Mouse (Mus musculus) CH12.LX (cell line): ENCODE measurements at regions not wholly inside any gene's neighbourhood (a gene's known extent, or its start where the extent isn't known, plus 50 kb on each side); places are given as distances from the start of the nearest gene placed in this dataset.

ENCODE experiments used
- DNase-seq: peaks from one replicate; pipeline ENCODE4 v3.0.0-alpha.2; 2013; ENCODE audit errors: extremely low read depth
- H3K27ac ChIP-seq: 2 replicates; pipeline ENCODE4 v1.5.1; 2012; ENCODE audit warnings: low read depth, mild to moderate bottlenecking, control low read depth, moderate library complexity; ENCODE audit not compliant: insufficient read depth
- H3K27me3 ChIP-seq: replicated peaks from 2 replicates; pipeline ENCODE3; 2012; ENCODE audit warnings: inconsistent platforms
- H3K36me3 ChIP-seq, 2 experiments: replicated peaks in 1 of 2; 2 replicates each; pipeline versions ENCODE3 to v1.6.1; 2012; ENCODE audit warnings: inconsistent platforms in 1 of 2, low read length in 1 of 2, mild to moderate bottlenecking in 1 of 2, mixed read lengths in 1 of 2, moderate library complexity in 1 of 2; ENCODE audit not compliant: control insufficient read depth in 1 of 2, insufficient read depth in 1 of 2
- H3K4me1 ChIP-seq, 2 experiments: 2 replicates each; pipeline ENCODE4 v1.6.1; 2012; ENCODE audit warnings: inconsistent platforms in 1 of 2, moderate library complexity in 1 of 2; ENCODE audit not compliant: insufficient read depth in 2 of 2, control insufficient read depth in 1 of 2
- H3K4me2 ChIP-seq: 2 replicates; pipeline ENCODE4 v1.6.1; 2012; ENCODE audit warnings: low read depth, mild to moderate bottlenecking, control low read depth; ENCODE audit not compliant: poor library complexity, insufficient read depth, severe bottlenecking
- H3K4me3 ChIP-seq, 3 experiments: fragments of 150-350 bp in 1 of 3; sonication (generic) in 1 of 3; replicated peaks in 1 of 3; 2 replicates each; pipeline versions ENCODE3 to v1.5.1; 2011 to 2012; ENCODE audit warnings: low read depth in 2 of 3, low read length in 2 of 3, mild to moderate bottlenecking in 2 of 3, moderate library complexity in 2 of 3, control low read depth in 1 of 3, improper control_type of control experiment in 1 of 3, inconsistent platforms in 1 of 3, mixed read lengths in 1 of 3; ENCODE audit not compliant: poor library complexity in 1 of 3
- H3K79me2 ChIP-seq: replicated peaks from 2 replicates; pipeline ENCODE4 v1.6.1; 2012; ENCODE audit warnings: mild to moderate bottlenecking, moderate library complexity; ENCODE audit not compliant: control insufficient read depth, poor library complexity, insufficient read depth, severe bottlenecking; ENCODE audit errors: extremely low read depth
- H3K9ac ChIP-seq: 2 replicates; pipeline ENCODE4 v1.6.1; 2012; ENCODE audit warnings: low read depth, mild to moderate bottlenecking, control low read depth, moderate library complexity; ENCODE audit not compliant: insufficient read depth
- H3K9me3 ChIP-seq: replicated peaks from 2 replicates; pipeline ENCODE3; 2012; ENCODE audit warnings: low read length, inconsistent platforms, mixed read lengths
- BHLHE40 ChIP-seq: IDR thresholded peaks from 2 replicates; pipeline ENCODE4 v1.6.1; 2011; ENCODE audit warnings: mild to moderate bottlenecking, low read depth, low read length, improper control_type of control experiment
- CHD2 ChIP-seq: IDR thresholded peaks from 2 replicates; pipeline ENCODE4 v1.6.1; 2011; ENCODE audit warnings: low read length, improper control_type of control experiment
- CTCF ChIP-seq, 2 experiments: IDR thresholded peaks in 1 of 2; conservative IDR thresholded peaks in 1 of 2; 2 replicates each; pipeline ENCODE4 v1.5.1; 2011 to 2012; ENCODE audit warnings: low read depth in 2 of 2, low read length in 2 of 2, improper control_type of control experiment in 1 of 2, inconsistent platforms in 1 of 2, mild to moderate bottlenecking in 1 of 2, moderate library complexity in 1 of 2
- E2F4 ChIP-seq: IDR thresholded peaks from 2 replicates; pipeline ENCODE4 v1.6.1; 2011; ENCODE audit warnings: low read depth, low read length, improper control_type of control experiment; ENCODE audit not compliant: insufficient replicate concordance
- ETS1 ChIP-seq: conservative IDR thresholded peaks from 2 replicates; pipeline ENCODE4 v1.6.1; 2012; ENCODE audit warnings: low read depth, mild to moderate bottlenecking, inconsistent platforms, low read length, improper control_type of control experiment, moderate library complexity
- GABPA ChIP-seq: IDR thresholded peaks from 2 replicates; pipeline ENCODE4 v1.6.1; 2012; ENCODE audit warnings: low read depth, low read length, improper control_type of control experiment, inconsistent platforms; ENCODE audit not compliant: insufficient replicate concordance
- HCFC1 ChIP-seq: IDR thresholded peaks from 2 replicates; pipeline ENCODE4 v1.6.1; 2012; ENCODE audit warnings: low read depth, mild to moderate bottlenecking, inconsistent platforms, low read length, improper control_type of control experiment
- IRF4 ChIP-seq: IDR thresholded peaks from 2 replicates; pipeline ENCODE4 v1.6.1; 2014; ENCODE audit warnings: low read depth, mild to moderate bottlenecking, inconsistent platforms, low read length, improper control_type of control experiment
- JUND ChIP-seq: conservative IDR thresholded peaks from 2 replicates; pipeline ENCODE4 v1.6.1; 2011; ENCODE audit warnings: low read depth, low read length, improper control_type of control experiment
- KAT2A ChIP-seq: IDR thresholded peaks from 2 replicates; pipeline ENCODE4 v1.6.1; 2012; ENCODE audit warnings: low read length, improper control_type of control experiment, inconsistent platforms; ENCODE audit not compliant: insufficient replicate concordance
- MAFK ChIP-seq: IDR thresholded peaks from 2 replicates; pipeline ENCODE4 v1.6.1; 2011; ENCODE audit warnings: low read length, improper control_type of control experiment; ENCODE audit not compliant: insufficient replicate concordance
- MAX ChIP-seq: IDR thresholded peaks from 2 replicates; pipeline ENCODE4 v1.6.1; 2011; ENCODE audit warnings: low read length, improper control_type of control experiment
- MAZ ChIP-seq: IDR thresholded peaks from 2 replicates; pipeline ENCODE4 v1.6.1; 2012; ENCODE audit warnings: low read depth, mild to moderate bottlenecking, inconsistent platforms, low read length, improper control_type of control experiment, moderate library complexity
- MEF2A ChIP-seq: IDR thresholded peaks from 2 replicates; pipeline ENCODE4 v1.6.1; 2014; ENCODE audit warnings: low read depth, mild to moderate bottlenecking, inconsistent platforms, low read length, improper control_type of control experiment, borderline replicate concordance
- MYC ChIP-seq: IDR thresholded peaks from 2 replicates; pipeline ENCODE4 v1.6.1; 2011; ENCODE audit warnings: low read depth, mild to moderate bottlenecking, improper control_type of control experiment, low read length
- NELFE ChIP-seq: IDR thresholded peaks from 2 replicates; pipeline ENCODE4 v1.6.1; 2011; ENCODE audit warnings: low read depth, low read length, improper control_type of control experiment
- NRF1 ChIP-seq: IDR thresholded peaks from 2 replicates; pipeline ENCODE4 v1.6.1; 2014; ENCODE audit warnings: low read depth, mild to moderate bottlenecking, inconsistent platforms, low read length, improper control_type of control experiment, moderate library complexity
- POLR2AphosphoS2 ChIP-seq: IDR thresholded peaks from 2 replicates; pipeline ENCODE4 v1.6.1; 2011; ENCODE audit warnings: low read depth, low read length, improper control_type of control experiment
- RAD21 ChIP-seq: IDR thresholded peaks from 2 replicates; pipeline ENCODE4 v1.6.1; 2011; ENCODE audit warnings: low read depth, mild to moderate bottlenecking, low read length, improper control_type of control experiment, moderate library complexity
- RCOR1 ChIP-seq: conservative IDR thresholded peaks from 2 replicates; pipeline ENCODE4 v1.6.1; 2012; ENCODE audit warnings: low read depth, mild to moderate bottlenecking, inconsistent platforms, low read length, improper control_type of control experiment
- SMC3 ChIP-seq: IDR thresholded peaks from 2 replicates; pipeline ENCODE4 v1.6.1; 2011; ENCODE audit warnings: low read depth, low read length, improper control_type of control experiment
- TBP ChIP-seq: conservative IDR thresholded peaks from 2 replicates; pipeline ENCODE4 v1.6.1; 2011; ENCODE audit warnings: low read depth, low read length, improper control_type of control experiment
- USF1 ChIP-seq: IDR thresholded peaks from 2 replicates; pipeline ENCODE4 v1.6.1; 2014; ENCODE audit warnings: low read depth, mild to moderate bottlenecking, inconsistent platforms, low read length, improper control_type of control experiment
- USF2 ChIP-seq: conservative IDR thresholded peaks from 2 replicates; pipeline ENCODE4 v1.6.1; 2011; ENCODE audit warnings: low read depth, low read length, improper control_type of control experiment
- ZKSCAN1 ChIP-seq: IDR thresholded peaks from 2 replicates; pipeline ENCODE4 v1.6.1; 2012; ENCODE audit warnings: low read depth, inconsistent platforms, low read length, improper control_type of control experiment, borderline replicate concordance
- ZMIZ1 ChIP-seq: IDR thresholded peaks from 2 replicates; pipeline ENCODE4 v1.6.1; 2012; ENCODE audit warnings: low read depth, mild to moderate bottlenecking, inconsistent platforms, low read length, improper control_type of control experiment
- dilution Hi-C: fragments of 300-500 bp; cut with MboI; formaldehyde crosslinking; loops from 2 replicates; pipeline ENCODE4 v1.14.3; 2020; ENCODE audit warnings: low sequenced_read_pairs; ENCODE audit not compliant: extremely low pct_unique_long_range_greater_than_20kb, extremely low pct_ligation_motif_present
- in situ Hi-C: fragments of 300-500 bp; cut with MboI; formaldehyde crosslinking; loops from 3 replicates; pipeline ENCODE4 v1.14.3; 2019; ENCODE audit warnings: low sequenced_read_pairs, low pct_ligation_motif_present, low pct_unique_long_range_greater_than_20kb, mixed read lengths

- Histone ChIP-seq H3K27me3 (peaks cover 17% of the 10 kb centered on the region), H3K36me3 (no peaks in the 10 kb centered on the region), H3K9me3 (peaks cover 7% of the 10 kb centered on the region), H3K79me2 (no peaks in the 10 kb centered on the region), H3K4me3 (no peak overlapping the region), H3K4me2 (no peak overlapping the region), H3K9ac (no peak overlapping the region), H3K27ac (no peak overlapping the region), H3K4me1 (no peaks in the 10 kb centered on the region)
- DNase-seq = no peak
- in situ Hi-C loops = loop anchor here (10.0 to 25.0 kb wide), 2 partner anchors 973 to 1515 kb away; no protein-coding TSS in a partner anchor
- TF ChIP-seq USF1 (no peak), HCFC1 (no peak), MYC (no peak), MAX (no peak), MEF2A (no peak), RCOR1 (no peak), ETS1 (no peak), IRF4 (no peak), NELFE (no peak), E2F4 (no peak), USF2 (no peak)
- dilution Hi-C loops = no loop called here
Observed at GRCm38 (mm10) chr9:46739341-46739740, 259.2 kb upstream of the Gm4791 start.

GRCm38 (mm10) chr9:46738634-46739033 lies 259.9 kb upstream of the Gm4791 start:
- Histone ChIP-seq H3K79me2 (no peaks in the 10 kb centered on the region), H3K27me3 (peaks cover 19% of the 10 kb centered on the region), H3K4me3 (no peak overlapping the region), H3K4me1 (no peaks in the 10 kb centered on the region), H3K4me2 (no peak overlapping the region), H3K9ac (no peak overlapping the region), H3K27ac (no peak overlapping the region), H3K9me3 (peaks cover 5% of the 10 kb centered on the region), H3K36me3 (no peaks in the 10 kb centered on the region)
- dilution Hi-C loops = no loop called here
- TF ChIP-seq NRF1 (no peak), E2F4 (no peak), RAD21 (no peak), GABPA (no peak), ZMIZ1 (no peak), CTCF (conservative IDR thresholded peaks at IDR 0.05 in 1 of 2, IDR thresholded peaks at IDR 0.05 in 1 of 2; ENCODE audit: low read depth in 2 of 2, low read length in 2 of 2) (no peak), JUND (no peak), MAZ (no peak), SMC3 (no peak), USF2 (no peak), POLR2AphosphoS2 (no peak), KAT2A (no peak), CHD2 (no peak), ZKSCAN1 (no peak), MAFK (no peak), TBP (no peak), NELFE (no peak), USF1 (no peak), BHLHE40 (no peak)
- no peak for DNase-seq
- in situ Hi-C loops = loop anchor here (10.0 to 25.0 kb wide), 2 partner anchors 974 to 1516 kb away; no protein-coding TSS in a partner anchor
